Mouse (Mus musculus) spleen, adult 18-20 months (tissue): ENCODE results near the gene Pnpla5.

Experiments
- DNase-seq, 2 experiments: peaks; one replicate each; pipeline ENCODE4 v3.0.0; 2022; ENCODE audit warnings: mixed read lengths in 2 of 2

Pnpla5 gene

GRCm38 (mm10) chr15:84065701-84066100 is 57.3 kb downstream of the Pnpla5 start:
- no peak for DNase-seq

GRCm38 (mm10) chr15:84065140-84065539 is 57.8 kb downstream of the Pnpla5 start, which contains the start of gene Efcab6:
Gene Efcab6, minus strand, starts transcription at chr15:84065379.
- no peak for DNase-seq
